Mouse (Mus musculus) kidney, postnatal 25 days (tissue): ENCODE data around the gene Mospd1.

Experiments used
- DNase-seq, 2 experiments: peaks; one replicate each; pipeline ENCODE4 v3.0.0; 2021; ENCODE audit warnings: mixed read lengths in 2 of 2

Mospd1 gene

DNA sequence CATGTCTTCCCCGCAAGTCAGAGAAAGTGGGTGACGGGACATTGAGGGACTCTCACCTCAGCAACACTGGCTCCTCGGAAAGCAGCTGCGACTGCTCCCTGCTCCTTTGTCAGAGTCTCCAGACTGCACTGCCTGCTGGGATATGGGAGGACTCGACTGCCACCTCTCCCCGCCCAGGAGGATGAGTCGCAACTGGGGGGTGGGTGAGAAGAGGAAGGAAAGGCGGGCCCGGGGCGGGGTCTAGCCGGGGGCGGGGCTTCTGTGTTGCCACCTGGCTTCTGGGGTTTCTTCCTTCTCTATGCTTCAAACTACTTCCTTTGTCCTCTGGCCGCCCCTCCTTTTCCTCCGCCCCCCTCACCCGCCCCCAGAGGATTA is at the start of gene Mospd1:
Gene Mospd1, minus strand, starts transcription at position 137 of the 375 bp plus-strand sequence.
- DNase-seq = peak; percentile 94 to 95

DNA sequence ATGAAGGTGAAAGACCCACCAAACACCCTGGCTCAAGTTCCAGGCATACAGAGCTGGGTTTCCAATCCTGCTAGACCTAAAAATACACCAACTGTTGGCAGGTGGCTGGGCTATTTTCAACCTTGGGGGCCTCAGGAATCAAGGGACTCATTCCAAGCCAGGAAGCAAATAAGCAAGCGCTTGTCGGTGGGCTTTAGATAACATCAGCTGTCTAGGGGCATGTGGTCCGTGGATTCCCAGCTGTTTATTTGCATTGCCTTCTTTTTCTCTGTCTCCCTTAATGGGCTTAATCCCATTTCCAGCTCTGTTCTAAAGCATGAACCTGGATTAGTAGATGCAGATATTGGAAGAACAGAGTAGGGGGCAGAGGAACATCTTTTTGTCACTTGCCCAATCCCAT is 16.1 kb upstream of the Mospd1 start:
- DNase-seq = no peak

DNA sequence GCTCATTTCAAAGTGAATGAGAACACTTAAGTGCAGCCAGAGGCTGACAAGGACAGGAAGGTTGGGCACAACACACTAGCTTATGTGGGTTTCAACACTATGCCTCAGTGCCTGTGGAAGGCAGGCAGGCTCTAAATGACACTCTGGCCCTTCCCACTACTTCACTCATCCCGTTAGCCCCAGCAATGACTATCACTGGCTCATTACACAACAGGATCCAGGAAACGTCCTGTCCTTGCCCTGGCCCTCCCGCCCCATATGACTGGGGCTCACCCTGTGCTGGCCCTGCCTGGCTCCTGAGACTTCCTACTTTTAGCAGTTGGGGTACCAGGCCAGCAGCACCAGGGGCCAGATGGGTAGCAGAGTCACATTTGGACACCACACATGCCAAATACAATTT is 12.8 kb upstream of the Mospd1 start:
- no peak for DNase-seq

DNA sequence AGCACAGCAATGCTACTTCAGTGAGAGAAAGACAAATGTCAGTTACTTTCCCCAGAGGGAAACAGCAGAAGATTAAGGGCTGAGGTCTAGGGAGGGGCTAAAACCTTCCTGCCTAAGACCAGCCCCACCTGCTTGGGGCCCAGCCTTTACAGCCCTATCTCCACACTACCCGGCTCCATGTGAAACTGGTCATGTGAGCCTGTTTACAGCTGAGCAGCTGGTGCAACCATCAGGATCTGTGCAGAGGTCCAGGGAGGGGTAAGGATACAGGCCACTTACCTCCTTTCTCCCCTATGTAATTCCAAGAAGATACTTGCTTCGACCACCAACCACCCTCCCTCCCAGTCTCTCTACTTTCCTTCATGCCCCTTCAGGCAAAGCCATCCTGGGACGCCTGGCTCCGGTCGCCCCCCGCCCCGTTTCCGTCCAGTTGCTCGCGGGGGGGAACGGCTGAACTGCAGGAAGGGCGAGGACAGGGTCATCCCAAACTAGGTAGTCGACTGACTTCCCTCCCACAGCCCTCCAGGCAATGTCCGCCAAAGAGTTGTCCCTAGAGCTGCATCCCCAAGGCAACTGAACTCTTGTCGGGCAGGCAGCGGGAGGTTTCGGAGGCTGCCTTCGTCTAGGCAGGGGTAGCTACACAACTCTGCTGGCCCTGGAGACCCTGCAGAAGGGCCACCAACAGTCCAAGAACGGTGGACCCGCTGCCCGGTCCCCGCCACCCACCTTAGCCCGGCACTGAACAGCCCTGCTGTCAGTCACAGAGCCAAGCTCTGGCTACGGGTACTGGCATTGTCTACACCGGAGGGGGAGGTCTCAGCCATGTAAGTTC is 552 bp downstream of the Mospd1 start:
- DNase-seq = peak; percentile 16 to 54

DNA sequence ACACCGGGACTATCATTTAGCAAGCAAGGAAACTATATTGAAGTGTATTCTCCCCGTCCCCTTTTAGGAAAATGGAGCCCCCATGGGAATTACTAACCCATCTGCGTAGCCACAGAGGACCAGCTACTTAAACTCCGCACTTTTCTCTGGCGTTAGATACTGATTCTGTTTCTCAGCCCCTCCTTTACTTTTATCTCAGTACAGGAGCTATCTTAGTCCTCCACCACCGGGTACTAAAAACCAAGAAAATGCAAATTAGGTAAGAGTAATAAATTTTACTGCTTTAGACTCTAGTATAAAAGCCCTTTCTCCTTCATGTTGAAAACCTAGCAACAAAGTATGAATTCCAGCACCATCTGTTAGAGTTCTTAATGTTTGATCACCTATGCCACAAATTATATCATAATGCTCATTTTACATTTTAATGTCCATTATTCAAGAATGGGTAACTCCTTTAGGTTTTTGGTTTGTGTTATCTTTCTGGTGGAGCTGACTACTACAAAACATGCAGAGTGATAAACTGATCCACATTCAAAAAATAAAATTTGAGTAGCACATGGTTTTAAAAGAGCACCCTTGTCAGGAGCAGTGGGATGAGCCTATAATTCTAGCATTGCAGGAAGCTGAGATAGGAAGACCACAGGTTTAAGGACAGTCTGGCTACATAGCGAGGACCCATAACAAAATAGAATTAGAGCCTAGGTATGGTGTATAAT is 5.5 kb downstream of the Mospd1 start:
- no peak for DNase-seq

DNA sequence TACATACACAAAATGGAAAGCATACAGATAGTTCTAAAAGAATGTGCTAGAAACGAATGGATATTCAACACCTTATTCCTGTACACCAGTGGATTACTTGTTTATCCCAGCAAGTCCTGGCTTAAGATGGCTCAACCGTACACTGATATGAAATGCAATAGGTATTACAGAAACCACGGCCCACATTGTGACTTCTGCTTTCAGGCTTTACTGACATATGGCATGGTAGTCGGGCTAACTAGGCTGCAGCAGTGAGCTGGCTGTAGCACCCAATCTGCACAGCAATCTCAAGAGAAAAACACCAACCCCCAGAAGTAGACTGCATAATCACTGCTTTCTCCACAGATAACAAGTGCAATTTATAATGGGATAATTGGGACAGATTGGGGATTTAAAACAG is 21.9 kb downstream of the Mospd1 start:
- DNase-seq = no peak

DNA sequence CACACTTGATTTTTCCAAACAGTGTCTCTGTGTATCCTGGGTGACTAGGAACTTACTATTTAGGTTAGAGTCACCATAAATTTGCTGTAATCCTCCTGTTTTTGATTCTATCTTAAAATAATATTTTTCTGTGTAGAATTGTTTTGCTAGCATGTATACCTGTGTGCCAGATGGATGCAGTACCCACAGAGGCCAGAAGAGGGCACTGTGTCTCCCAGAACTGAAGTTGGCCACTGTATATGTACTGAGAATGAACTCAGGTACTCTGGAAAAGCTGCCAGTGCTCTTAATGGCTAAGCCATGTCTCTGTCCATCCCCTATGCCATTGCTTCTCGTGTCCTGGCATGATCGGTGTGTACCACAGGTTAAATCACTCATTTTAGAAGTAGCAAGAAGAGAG is 28.8 kb downstream of the Mospd1 start:
- peak; percentile 37 to 70 for DNase-seq

DNA sequence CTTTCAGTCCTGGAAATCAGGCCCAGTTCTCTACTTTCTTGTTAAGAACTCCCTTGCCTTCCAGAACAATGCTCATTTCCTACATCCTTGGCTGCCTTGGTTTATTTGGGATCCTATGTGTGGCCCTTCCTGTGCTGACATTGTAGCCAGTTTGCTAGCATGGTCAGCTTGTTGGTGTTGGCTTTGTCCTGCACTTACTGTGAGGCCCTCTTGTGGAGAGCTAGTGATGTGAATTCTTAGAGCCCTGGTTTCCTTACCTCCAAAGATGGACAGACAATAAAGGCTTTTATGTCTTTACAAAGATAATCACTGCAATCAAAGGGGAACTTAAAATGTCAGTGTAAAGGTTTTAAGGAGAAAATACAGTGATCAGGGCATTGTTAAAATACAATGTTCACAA is 32.9 kb downstream of the Mospd1 start:
- DNase-seq = no peak

DNA sequence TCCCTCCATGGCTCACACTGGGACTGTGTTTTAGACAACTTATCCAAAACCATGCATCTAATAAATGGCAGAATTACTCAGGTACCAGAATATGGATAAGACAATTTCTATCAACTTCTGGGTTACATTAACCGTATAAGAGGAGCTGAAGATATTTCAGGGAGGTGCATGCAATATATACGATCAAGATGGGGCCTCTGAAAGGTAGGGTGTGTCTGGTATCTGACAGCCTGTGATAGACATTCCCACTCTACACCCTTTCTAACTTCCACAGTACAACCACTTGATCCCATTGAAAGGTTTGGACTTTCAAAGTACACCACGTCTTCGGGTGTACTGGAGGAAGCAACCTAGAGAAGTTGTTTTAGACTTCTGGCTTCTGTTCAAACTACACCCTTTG is 39.9 kb downstream of the Mospd1 start:
- no peak for DNase-seq

DNA sequence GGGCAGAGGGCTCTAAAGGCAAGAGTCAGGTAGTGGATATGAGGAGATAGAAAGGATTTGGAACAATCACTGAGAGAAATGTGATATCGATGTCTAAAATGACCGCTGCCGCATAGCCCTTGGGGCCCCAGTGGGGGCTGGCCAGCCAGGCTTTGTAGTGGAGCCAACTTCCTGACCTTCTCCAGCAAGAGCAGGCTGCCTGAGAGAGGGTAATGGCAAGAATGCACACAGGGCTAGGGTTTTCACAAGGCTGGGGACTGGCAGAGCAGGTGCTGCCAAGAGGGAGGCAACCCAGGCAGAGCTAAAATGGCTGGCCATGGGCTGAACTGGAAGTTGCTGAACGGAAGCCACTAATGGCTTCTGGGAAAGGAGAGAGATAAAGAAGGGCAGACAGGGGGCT is 49.2 kb downstream of the Mospd1 start:
- DNase-seq = no peak

DNA sequence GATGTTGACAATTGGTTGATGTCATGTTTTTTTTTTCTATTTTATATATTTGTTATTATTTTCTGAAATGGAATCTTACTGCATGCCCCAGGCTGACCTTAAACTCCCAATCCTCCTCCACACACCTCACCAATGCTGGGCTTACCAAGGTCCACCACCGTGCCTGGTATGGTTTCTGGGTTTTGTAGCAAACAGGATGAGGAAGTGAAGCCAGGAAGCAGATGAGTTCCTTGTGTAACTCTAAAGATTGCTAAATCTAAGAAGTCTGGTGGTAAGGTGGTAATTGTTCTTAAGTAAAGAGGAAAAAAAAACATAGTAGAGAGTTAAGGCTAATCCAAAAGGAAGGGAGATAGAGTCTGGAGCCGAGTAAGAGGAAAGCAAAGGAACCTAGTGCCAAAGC is 49.7 kb downstream of the Mospd1 start:
- DNase-seq = no peak
